Mouse (Mus musculus) ES-E14 (cell line): ENCODE measurements around the gene Srrm1. TPM values are rescaled to one million over a fixed set of nuclear protein-coding genes. Genes with fewer than 3 reads are reported as not detected.

Experiments used
- DNase-seq: peaks from one replicate; pipeline ENCODE4 v3.0.0-alpha.2; 2013; ENCODE audit warnings: low read depth, low spot score
- H3K27ac ChIP-seq: 2 replicates; pipeline ENCODE4 v1.5.1; 2012; ENCODE audit warnings: low read depth, mild to moderate bottlenecking, low read length, moderate library complexity, mixed read lengths; ENCODE audit not compliant: poor library complexity, insufficient read depth, severe bottlenecking
- H3K36me3 ChIP-seq: 2 replicates; pipeline ENCODE4 v1.6.1; 2012; ENCODE audit warnings: mild to moderate bottlenecking, low read length, moderate library complexity, mixed read lengths; ENCODE audit not compliant: control insufficient read depth, poor library complexity, insufficient read depth, severe bottlenecking
- H3K4me1 ChIP-seq, 2 experiments: fragments of 150-350 bp in 1 of 2; sonication (generic) in 1 of 2; 2 replicates each; pipeline ENCODE4 v1.6.1; 2012; ENCODE audit warnings: low read length in 2 of 2, mild to moderate bottlenecking in 1 of 2, mixed read lengths in 1 of 2; ENCODE audit not compliant: control insufficient read depth in 2 of 2, insufficient read depth in 2 of 2, poor library complexity in 1 of 2
- H3K4me3 ChIP-seq, 2 experiments: fragments of 150-350 bp in 1 of 2; sonication (generic) in 1 of 2; 2 replicates each; pipeline ENCODE4 v1.5.1; 2012; ENCODE audit warnings: low read length in 2 of 2, low read depth in 1 of 2, mild to moderate bottlenecking in 1 of 2, mixed read lengths in 1 of 2; ENCODE audit not compliant: insufficient read depth in 1 of 2, poor library complexity in 1 of 2, severe bottlenecking in 1 of 2
- H3K9ac ChIP-seq: 2 replicates; pipeline ENCODE4 v1.6.1; 2012; ENCODE audit warnings: low read depth, mild to moderate bottlenecking, low read length, mixed read lengths; ENCODE audit not compliant: poor library complexity, insufficient read depth, severe bottlenecking
- H3K9me3 ChIP-seq: fragments of 150-350 bp; sonication (generic); 2 replicates; pipeline ENCODE4 v1.6.1; 2012; ENCODE audit warnings: low read depth, mild to moderate bottlenecking, low read length; ENCODE audit not compliant: control insufficient read depth, insufficient read depth
- CHD2 ChIP-seq: IDR thresholded peaks from 2 replicates; pipeline ENCODE4 v1.6.1; 2014; ENCODE audit warnings: mild to moderate bottlenecking, low read depth, low read length, inconsistent platforms
- HCFC1 ChIP-seq: IDR thresholded peaks from 2 replicates; pipeline ENCODE4 v1.6.1; 2012; ENCODE audit warnings: low read length, inconsistent platforms, borderline replicate concordance; ENCODE audit not compliant: insufficient read depth
- MAFK ChIP-seq: IDR thresholded peaks from 2 replicates; pipeline ENCODE4 v1.6.1; 2014; ENCODE audit warnings: mild to moderate bottlenecking, low read depth, low read length, inconsistent platforms; ENCODE audit not compliant: insufficient read depth
- ZC3H11A ChIP-seq: IDR thresholded peaks from 2 replicates; pipeline ENCODE4 v1.6.1; 2012; ENCODE audit warnings: low read depth, mild to moderate bottlenecking, inconsistent platforms, low read length, borderline replicate concordance
- ZNF384 ChIP-seq: IDR thresholded peaks from 2 replicates; pipeline ENCODE4 v1.6.1; 2012; ENCODE audit warnings: low read depth, low read length, inconsistent platforms
- in situ Hi-C, 2 experiments: fragments of 600-800 bp; cut with MboI; formaldehyde crosslinking; loops; one replicate each; pipeline ENCODE4 v1.15.1; 2025; ENCODE audit warnings: low sequenced_read_pairs in 2 of 2, inconsistent platforms in 1 of 2; ENCODE audit not compliant: unreplicated experiment in 2 of 2
- total RNA-seq: library from RNA; depleted of rRNA; stranded (reverse); fragments of 300-350 nt; gene quantifications from 2 replicates; pipeline ENCODE4 v1.2.3, GENCODE M21; 2012; rRNA removed

Gene Srrm1
- 62.4 and 62.8 TPM in 2 replicates for total RNA-seq

- TF ChIP-seq CHD2 (no peak), HCFC1 (peak; percentile 47; the same call in 1 of the 2 replicates), ZNF384 (peak; percentile 100), MAFK (0 out of 2 replicates have a peak, but pooled peaks have one; percentile 37)
- H3K27ac ChIP-seq: peak within 1 kb of the TSS; percentile 96
- H3K4me3 ChIP-seq: peak within 1 kb of the TSS; percentile 88 to 92
- H3K36me3 ChIP-seq: peaks cover 6% of the 10 kb centered on the region
- H3K9ac ChIP-seq: peak within 1 kb of the TSS; percentile 97
- in situ Hi-C loops: no loop called here
- peaks cover 4 to 6% of the 10 kb centered on the region in 2 experiments; a peak in 3 of 4 replicates for H3K4me1 ChIP-seq
- H3K9me3 ChIP-seq: no peaks in the 10 kb centered on the region
- DNase-seq: peak; percentile 93
These were observed at the start of gene Srrm1 for GRCm38 (mm10) chr4:135353066-135353793. Gene Srrm1 (minus strand): TSS chr4:135353321.

- H3K4me3 ChIP-seq: no peak overlapping the region
These were observed 48.8 kb upstream of the Srrm1 start for GRCm38 (mm10) chr4:135401881-135402280.

GRCm38 (mm10) chr4:135397991-135398390 lies 44.9 kb upstream of the Srrm1 start, which contains the start of gene Ncmap:
Gene Ncmap (minus strand): TSS chr4:135398227.
- no peak within 1 kb of the TSS for H3K27ac ChIP-seq
- TF ChIP-seq ZC3H11A: no peak
- no peak for TF ChIP-seq MAFK
- TF ChIP-seq ZNF384: no peak
- TF ChIP-seq CHD2: no peak
- TF ChIP-seq HCFC1: no peak

More at GRCm38 (mm10) chr4:135401881-135402280, 48.8 kb upstream of the Srrm1 start:
- DNase-seq: no peak
- in situ Hi-C loops: no loop called here
- H3K36me3 ChIP-seq: no peaks in the 10 kb centered on the region
- H3K4me1 ChIP-seq: peaks cover 2% of the 10 kb centered on the region in 2 experiments; a peak in 1 of 4 replicates
- H3K9me3 ChIP-seq: no peaks in the 10 kb centered on the region
- TF ChIP-seq HCFC1 (no peak), ZNF384 (no peak), CHD2 (no peak), ZC3H11A (no peak)
- no peak overlapping the region for H3K27ac ChIP-seq
- H3K9ac ChIP-seq: no peak overlapping the region

GRCm38 (mm10) chr4:135397551-135397950 lies 44.4 kb upstream of the Srrm1 start:
- H3K4me1 ChIP-seq: peaks cover 0 to 4% of the 10 kb centered on the region in 2 experiments; a peak in 1 of 4 replicates
- in situ Hi-C loops: no loop called here
- no peak overlapping the region for H3K27ac ChIP-seq
- H3K36me3 ChIP-seq: no peaks in the 10 kb centered on the region
- TF ChIP-seq CHD2 (no peak), HCFC1 (no peak), ZC3H11A (no peak), ZNF384 (no peak), MAFK (no peak)
- peak overlapping the region; percentile 44 to 50 for H3K4me3 ChIP-seq
- DNase-seq: no peak
- no peaks in the 10 kb centered on the region for H3K9me3 ChIP-seq
- peak overlapping the region; percentile 6; the same call in 1 of the 2 replicates for H3K9ac ChIP-seq

More at GRCm38 (mm10) chr4:135397991-135398390, 44.9 kb upstream of the Srrm1 start, which contains the start of gene Ncmap:
- Histone ChIP-seq H3K9me3 (no peaks in the 10 kb centered on the region), H3K4me3 (peak within 1 kb of the TSS; percentile 44 to 50), H3K4me1 (peaks cover 0 to 4% of the 10 kb centered on the region in 2 experiments; a peak in 1 of 4 replicates), H3K36me3 (no peaks in the 10 kb centered on the region), H3K9ac (peak within 1 kb of the TSS; percentile 6; the same call in 1 of the 2 replicates)
- no peak for DNase-seq
- in situ Hi-C loops: no loop called here
